Mouse (Mus musculus): ENCODE measurements around the gene Fto.

DNA sequence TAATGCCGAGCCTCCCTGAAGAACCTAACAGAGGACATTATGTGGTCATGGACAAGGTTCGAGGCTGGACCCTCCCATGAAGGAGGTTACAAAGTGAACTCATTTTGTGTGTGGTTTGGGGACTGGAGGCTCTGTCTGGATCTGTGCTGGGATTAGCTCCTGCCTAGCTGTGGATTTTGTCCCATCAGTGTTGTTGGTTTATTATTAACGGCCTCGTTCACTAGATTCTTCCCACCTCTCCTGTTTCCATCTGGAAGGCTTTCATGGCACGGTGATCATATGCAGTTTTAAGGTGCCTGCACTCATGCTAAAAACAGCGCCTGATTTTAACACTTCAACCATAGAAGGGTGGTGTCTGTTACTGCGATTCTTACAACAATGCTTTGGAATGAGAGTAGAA lies 257.5 kb downstream of the Fto start:
- TF ChIP-seq CTCF (IDR thresholded peaks at IDR 0.05; ENCODE audit: extremely low read depth, insufficient read depth, insufficient read length, insufficient replicate concordance) (no peak), POLR2A (IDR thresholded peaks at IDR 0.05; ENCODE audit: low read depth, low read length) (no peak)
